Mouse (Mus musculus) embryo, embryonic 11.5 days (tissue): ENCODE measurements around the gene Nkx1-1.

ENCODE experiments used
- DNase-seq: peaks from one replicate; pipeline ENCODE4 v3.0.0-alpha.2; 2012; ENCODE audit warnings: low read depth, low spot score

The Nkx1-1 gene

GRCm38 (mm10) chr5:33433201-33434138 lies at the start of gene Nkx1-1:
Gene Nkx1-1 (minus strand): TSS chr5:33433976.
- no peak for DNase-seq

GRCm38 (mm10) chr5:33481318-33481685 lies 47.5 kb upstream of the Nkx1-1 start:
- DNase-seq = no peak

- DNase-seq = no peak
Measured at GRCm38 (mm10) chr5:33480582-33481317, 47.0 kb upstream of the Nkx1-1 start.

- DNase-seq = no peak
Measured at GRCm38 (mm10) chr5:33465464-33465863, 31.7 kb upstream of the Nkx1-1 start.

GRCm38 (mm10) chr5:33464390-33464789 lies 30.6 kb upstream of the Nkx1-1 start:
- no peak for DNase-seq

- no peak for DNase-seq
Measured at GRCm38 (mm10) chr5:33459111-33459510, 25.3 kb upstream of the Nkx1-1 start.

- DNase-seq = no peak
Measured at GRCm38 (mm10) chr5:33458132-33458622, 24.4 kb upstream of the Nkx1-1 start.

GRCm38 (mm10) chr5:33455737-33456136 lies 22.0 kb upstream of the Nkx1-1 start:
- no peak for DNase-seq

- no peak for DNase-seq
Measured at GRCm38 (mm10) chr5:33443794-33444193, 10.0 kb upstream of the Nkx1-1 start.

- DNase-seq = peak; percentile 45
Measured at GRCm38 (mm10) chr5:33442927-33443710, 9.3 kb upstream of the Nkx1-1 start.

GRCm38 (mm10) chr5:33438214-33438613 lies 4.4 kb upstream of the Nkx1-1 start:
- DNase-seq = peak; percentile 87

- DNase-seq = no peak
Measured at GRCm38 (mm10) chr5:33435941-33436340, 2.2 kb upstream of the Nkx1-1 start.

GRCm38 (mm10) chr5:33435151-33435550 lies 1.4 kb upstream of the Nkx1-1 start:
- DNase-seq = no peak

- DNase-seq = no peak
Measured at GRCm38 (mm10) chr5:33434141-33434780, 485 bp upstream of the Nkx1-1 start.

- DNase-seq = no peak
Measured at GRCm38 (mm10) chr5:33432057-33432935, 1.5 kb downstream of the Nkx1-1 start.

- no peak for DNase-seq
Measured at GRCm38 (mm10) chr5:33431173-33432005, 2.4 kb downstream of the Nkx1-1 start.

- DNase-seq = no peak
Measured at GRCm38 (mm10) chr5:33430511-33431172, 3.1 kb downstream of the Nkx1-1 start.

- DNase-seq = no peak
Measured at GRCm38 (mm10) chr5:33430106-33430505, 3.7 kb downstream of the Nkx1-1 start.

- DNase-seq = no peak
Measured at GRCm38 (mm10) chr5:33427461-33427860, 6.3 kb downstream of the Nkx1-1 start.
